Mouse (Mus musculus) ES-E14 (cell line): ENCODE data around the gene Atrn. TPM values are rescaled to one million over a fixed set of nuclear protein-coding genes. Genes with fewer than 3 reads are reported as not detected.

Experiments
- DNase-seq: peaks from one replicate; pipeline ENCODE4 v3.0.0-alpha.2; 2013; ENCODE audit warnings: low read depth, low spot score
- H3K27ac ChIP-seq: 2 replicates; pipeline ENCODE4 v1.5.1; 2012; ENCODE audit warnings: low read depth, mild to moderate bottlenecking, low read length, moderate library complexity, mixed read lengths; ENCODE audit not compliant: poor library complexity, insufficient read depth, severe bottlenecking
- H3K36me3 ChIP-seq: 2 replicates; pipeline ENCODE4 v1.6.1; 2012; ENCODE audit warnings: mild to moderate bottlenecking, low read length, moderate library complexity, mixed read lengths; ENCODE audit not compliant: control insufficient read depth, poor library complexity, insufficient read depth, severe bottlenecking
- H3K4me1 ChIP-seq, 2 experiments: fragments of 150-350 bp in 1 of 2; sonication (generic) in 1 of 2; 2 replicates each; pipeline ENCODE4 v1.6.1; 2012; ENCODE audit warnings: low read length in 2 of 2, mild to moderate bottlenecking in 1 of 2, mixed read lengths in 1 of 2; ENCODE audit not compliant: control insufficient read depth in 2 of 2, insufficient read depth in 2 of 2, poor library complexity in 1 of 2
- H3K4me3 ChIP-seq, 2 experiments: fragments of 150-350 bp in 1 of 2; sonication (generic) in 1 of 2; 2 replicates each; pipeline ENCODE4 v1.5.1; 2012; ENCODE audit warnings: low read length in 2 of 2, low read depth in 1 of 2, mild to moderate bottlenecking in 1 of 2, mixed read lengths in 1 of 2; ENCODE audit not compliant: insufficient read depth in 1 of 2, poor library complexity in 1 of 2, severe bottlenecking in 1 of 2
- H3K9ac ChIP-seq: 2 replicates; pipeline ENCODE4 v1.6.1; 2012; ENCODE audit warnings: low read depth, mild to moderate bottlenecking, low read length, mixed read lengths; ENCODE audit not compliant: poor library complexity, insufficient read depth, severe bottlenecking
- H3K9me3 ChIP-seq: fragments of 150-350 bp; sonication (generic); 2 replicates; pipeline ENCODE4 v1.6.1; 2012; ENCODE audit warnings: low read depth, mild to moderate bottlenecking, low read length; ENCODE audit not compliant: control insufficient read depth, insufficient read depth
- CHD2 ChIP-seq: IDR thresholded peaks from 2 replicates; pipeline ENCODE4 v1.6.1; 2014; ENCODE audit warnings: mild to moderate bottlenecking, low read depth, low read length, inconsistent platforms
- HCFC1 ChIP-seq: IDR thresholded peaks from 2 replicates; pipeline ENCODE4 v1.6.1; 2012; ENCODE audit warnings: low read length, inconsistent platforms, borderline replicate concordance; ENCODE audit not compliant: insufficient read depth
- MAFK ChIP-seq: IDR thresholded peaks from 2 replicates; pipeline ENCODE4 v1.6.1; 2014; ENCODE audit warnings: mild to moderate bottlenecking, low read depth, low read length, inconsistent platforms; ENCODE audit not compliant: insufficient read depth
- ZC3H11A ChIP-seq: IDR thresholded peaks from 2 replicates; pipeline ENCODE4 v1.6.1; 2012; ENCODE audit warnings: low read depth, mild to moderate bottlenecking, inconsistent platforms, low read length, borderline replicate concordance
- ZNF384 ChIP-seq: IDR thresholded peaks from 2 replicates; pipeline ENCODE4 v1.6.1; 2012; ENCODE audit warnings: low read depth, low read length, inconsistent platforms
- in situ Hi-C, 2 experiments: fragments of 600-800 bp; cut with MboI; formaldehyde crosslinking; loops; one replicate each; pipeline ENCODE4 v1.15.1; 2025; ENCODE audit warnings: low sequenced_read_pairs in 2 of 2, inconsistent platforms in 1 of 2; ENCODE audit not compliant: unreplicated experiment in 2 of 2
- total RNA-seq: library from RNA; depleted of rRNA; stranded (reverse); fragments of 300-350 nt; gene quantifications from 2 replicates; pipeline ENCODE4 v1.2.3, GENCODE M21; 2012

Atrn gene
- total RNA-seq, 1 experiment = 17.0 TPM

- no peak overlapping the region for H3K9ac ChIP-seq
- H3K4me3 ChIP-seq = no peak overlapping the region
- no peaks in the 10 kb centered on the region for H3K9me3 ChIP-seq
- H3K27ac ChIP-seq = no peak overlapping the region
- H3K36me3 ChIP-seq = peaks cover 2% of the 10 kb centered on the region; the same call in 1 of the 2 replicates
- in situ Hi-C loops = no loop called here
- H3K4me1 ChIP-seq = no peaks in the 10 kb centered on the region
- DNase-seq = no peak
- TF ChIP-seq HCFC1 (no peak), MAFK (no peak), ZC3H11A (no peak), CHD2 (no peak), ZNF384 (no peak)
These were observed 72.0 kb downstream of the Atrn start for GRCm38 (mm10) chr2:130978058-130978847.

GRCm38 (mm10) chr2:130979138-130979537 lies 72.8 kb downstream of the Atrn start:
- H3K27ac ChIP-seq = no peak overlapping the region
- in situ Hi-C loops = no loop called here
- TF ChIP-seq HCFC1 = no peak
- no peak for TF ChIP-seq MAFK
- no peak for TF ChIP-seq CHD2
- TF ChIP-seq ZC3H11A = no peak
- no peak for TF ChIP-seq ZNF384

GRCm38 (mm10) chr2:130992818-130993217 lies 86.5 kb downstream of the Atrn start:
- TF ChIP-seq ZC3H11A (no peak), CHD2 (no peak), ZNF384 (no peak), HCFC1 (no peak), MAFK (no peak)
- DNase-seq = no peak
- Histone ChIP-seq H3K36me3 (peaks cover 2% of the 10 kb centered on the region; the same call in 1 of the 2 replicates), H3K9ac (no peak overlapping the region), H3K27ac (no peak overlapping the region), H3K9me3 (no peaks in the 10 kb centered on the region), H3K4me3 (no peak overlapping the region), H3K4me1 (no peaks in the 10 kb centered on the region)
- in situ Hi-C loops = no loop called here

More at GRCm38 (mm10) chr2:130979138-130979537, 72.8 kb downstream of the Atrn start:
- no peak for DNase-seq
- Histone ChIP-seq H3K4me3 (no peak overlapping the region), H3K4me1 (no peaks in the 10 kb centered on the region), H3K9ac (no peak overlapping the region), H3K36me3 (peaks cover 2% of the 10 kb centered on the region; the same call in 1 of the 2 replicates), H3K9me3 (no peaks in the 10 kb centered on the region)

GRCm38 (mm10) chr2:131009123-131009522 lies 102.8 kb downstream of the Atrn start:
- DNase-seq = no peak
- H3K4me3 ChIP-seq = no peak overlapping the region
- no peaks in the 10 kb centered on the region for H3K9me3 ChIP-seq
- H3K4me1 ChIP-seq = no peaks in the 10 kb centered on the region
- H3K9ac ChIP-seq = no peak overlapping the region
- in situ Hi-C loops = no loop called here
- no peak overlapping the region for H3K27ac ChIP-seq
- H3K36me3 ChIP-seq = peaks cover 4% of the 10 kb centered on the region
- no peak for TF ChIP-seq HCFC1
- TF ChIP-seq ZNF384 = no peak
- no peak for TF ChIP-seq ZC3H11A
- TF ChIP-seq MAFK = no peak
- no peak for TF ChIP-seq CHD2
